Mouse (Mus musculus) midbrain, embryonic 15.5 days (tissue): Measurements from ENCODE around the gene Tcf25. TPM values are rescaled to one million over a fixed set of nuclear protein-coding genes. Genes with fewer than 3 reads are reported as not detected.

Source experiments
- ATAC-seq: fragments of 200-750 bp; cut with Nextera tagmentation; replicated peaks from 2 replicates; pipeline ENCODE4 v1.8.0; 2017; ENCODE audit warnings: moderate TSS enrichment
- H3K27ac ChIP-seq: fragments of 300-500 bp; sonication (generic); 2 replicates; pipeline ENCODE4 v1.5.1; 2015; ENCODE audit warnings: mild to moderate bottlenecking, inconsistent platforms
- H3K27me3 ChIP-seq: fragments of 300-500 bp; sonication (generic); replicated peaks from 2 replicates; pipeline ENCODE4 v1.6.1; 2015; ENCODE audit warnings: inconsistent platforms
- H3K36me3 ChIP-seq: fragments of 300-500 bp; sonication (generic); replicated peaks from 2 replicates; pipeline ENCODE4 v1.6.1; 2015; ENCODE audit warnings: inconsistent platforms
- H3K4me1 ChIP-seq: fragments of 300-500 bp; sonication (generic); 2 replicates; pipeline ENCODE4 v1.6.1; 2015; ENCODE audit warnings: inconsistent platforms
- H3K4me2 ChIP-seq: fragments of 300-500 bp; sonication (generic); 2 replicates; pipeline ENCODE4 v1.6.1; 2015; ENCODE audit warnings: inconsistent platforms, mild to moderate bottlenecking, moderate library complexity
- H3K4me3 ChIP-seq: fragments of 300-500 bp; sonication (generic); 2 replicates; pipeline ENCODE4 v1.5.1; 2015; ENCODE audit warnings: mild to moderate bottlenecking, inconsistent platforms
- H3K9ac ChIP-seq: fragments of 300-500 bp; sonication (generic); 2 replicates; pipeline ENCODE4 v1.6.1; 2015; ENCODE audit warnings: mild to moderate bottlenecking, inconsistent platforms
- H3K9me3 ChIP-seq: fragments of 300-500 bp; sonication (generic); 2 replicates; pipeline ENCODE4 v1.6.1; 2016; ENCODE audit warnings: inconsistent platforms
- WGBS: fragments of 180-500 bp; shearing (Covaris S2); methylation state at CpG from one replicate; pipeline ENCODE4 v1.1.7; 2015; ENCODE audit warnings: mixed read lengths; 5-methylcytosine and 5-hydroxymethylcytosine counted together
- polyA plus RNA-seq: library from polyadenylated mRNA; unstranded; fragments of >200 nt; fragmentation: Nextera tagmentation; extraction: Ambion mirVana; gene quantifications from 2 replicates; pipeline ENCODE4 v1.2.1, GENCODE M21; 2015

Gene Tcf25
- polyA plus RNA-seq, 1 experiment from 2014 or later = 324 TPM

GRCm38 (mm10) chr8:123340071-123340470, 33.5 kb upstream of the Tcf25 start:
- Histone ChIP-seq H3K4me1 (peaks cover 4% of the 10 kb centered on the region; the same call in 1 of the 2 replicates), H3K4me3 (no peak overlapping the region), H3K4me2 (no peak overlapping the region), H3K9me3 (no peaks in the 10 kb centered on the region), H3K27me3 (no peaks in the 10 kb centered on the region), H3K9ac (no peak overlapping the region), H3K27ac (no peak overlapping the region), H3K36me3 (0 out of 2 replicates have a peak, but pooled peaks cover 4% of the 10 kb centered on the region)
- 89% methylated on average over 4 of the region's 4 CpGs for WGBS
- no peak for ATAC-seq

- Histone ChIP-seq H3K9me3 (no peaks in the 10 kb centered on the region), H3K4me2 (no peak overlapping the region), H3K27ac (no peak overlapping the region), H3K4me1 (no peaks in the 10 kb centered on the region), H3K4me3 (no peak overlapping the region), H3K36me3 (0 out of 2 replicates have a peak, but pooled peaks cover 4% of the 10 kb centered on the region), H3K9ac (no peak overlapping the region), H3K27me3 (no peaks in the 10 kb centered on the region)
- ATAC-seq = no peak
- WGBS = 90% methylated on average over 27 of the region's 27 CpGs
Measured at GRCm38 (mm10) chr8:123341040-123342015, 32.2 kb upstream of the Tcf25 start.

- Histone ChIP-seq H3K9ac (no peak overlapping the region), H3K9me3 (no peaks in the 10 kb centered on the region), H3K36me3 (0 out of 2 replicates have a peak, but pooled peaks cover 4% of the 10 kb centered on the region), H3K4me2 (no peak overlapping the region), H3K27ac (no peak overlapping the region), H3K4me3 (no peak overlapping the region), H3K4me1 (no peaks in the 10 kb centered on the region), H3K27me3 (no peaks in the 10 kb centered on the region)
- ATAC-seq = no peak
- WGBS = 87% methylated on average over 8 of the region's 8 CpGs
Measured at GRCm38 (mm10) chr8:123342253-123342652, 31.3 kb upstream of the Tcf25 start.

- no peak overlapping the region for H3K27ac ChIP-seq
- H3K4me2 ChIP-seq = no peak overlapping the region
- no peaks in the 10 kb centered on the region for H3K27me3 ChIP-seq
- H3K9me3 ChIP-seq = no peaks in the 10 kb centered on the region
- H3K4me1 ChIP-seq = no peaks in the 10 kb centered on the region
- no peak overlapping the region for H3K9ac ChIP-seq
- 83% methylated on average over 7 of the region's 7 CpGs for WGBS
- no peak overlapping the region for H3K4me3 ChIP-seq
- no peak for ATAC-seq
- 0 out of 2 replicates have a peak, but pooled peaks cover 4% of the 10 kb centered on the region for H3K36me3 ChIP-seq
Measured at GRCm38 (mm10) chr8:123342911-123343310, 30.6 kb upstream of the Tcf25 start.

GRCm38 (mm10) chr8:123343422-123343821, 30.1 kb upstream of the Tcf25 start:
- Histone ChIP-seq H3K4me2 (no peak overlapping the region), H3K9me3 (no peaks in the 10 kb centered on the region), H3K36me3 (0 out of 2 replicates have a peak, but pooled peaks cover 4% of the 10 kb centered on the region), H3K4me3 (no peak overlapping the region), H3K27me3 (no peaks in the 10 kb centered on the region), H3K27ac (no peak overlapping the region), H3K9ac (no peak overlapping the region), H3K4me1 (no peaks in the 10 kb centered on the region)
- WGBS = 88% methylated on average over 12 of the region's 12 CpGs
- no peak for ATAC-seq

GRCm38 (mm10) chr8:123345135-123345534, 28.4 kb upstream of the Tcf25 start:
- no peak overlapping the region for H3K9ac ChIP-seq
- no peaks in the 10 kb centered on the region for H3K9me3 ChIP-seq
- no peak overlapping the region for H3K4me3 ChIP-seq

GRCm38 (mm10) chr8:123345856-123346255, 27.7 kb upstream of the Tcf25 start:
- ATAC-seq = no peak
- WGBS = 89% methylated on average over 6 of the region's 6 CpGs
- Histone ChIP-seq H3K4me1 (0 out of 2 replicates have a peak, but pooled peaks cover 4% of the 10 kb centered on the region), H3K27me3 (no peaks in the 10 kb centered on the region), H3K27ac (no peak overlapping the region), H3K9me3 (no peaks in the 10 kb centered on the region), H3K4me3 (no peak overlapping the region), H3K9ac (no peak overlapping the region), H3K4me2 (no peak overlapping the region), H3K36me3 (0 out of 2 replicates have a peak, but pooled peaks cover 4% of the 10 kb centered on the region)

More at GRCm38 (mm10) chr8:123345135-123345534, 28.4 kb upstream of the Tcf25 start:
- ATAC-seq = no peak
- Histone ChIP-seq H3K27ac (no peak overlapping the region), H3K36me3 (0 out of 2 replicates have a peak, but pooled peaks cover 6% of the 10 kb centered on the region), H3K4me1 (0 out of 2 replicates have a peak, but pooled peaks cover 4% of the 10 kb centered on the region), H3K4me2 (no peak overlapping the region), H3K27me3 (no peaks in the 10 kb centered on the region)
- 85% methylated on average over 8 of the region's 8 CpGs for WGBS

- H3K9ac ChIP-seq = no peak overlapping the region
- 0 out of 2 replicates have a peak, but pooled peaks cover 4% of the 10 kb centered on the region for H3K4me1 ChIP-seq
- ATAC-seq = no peak
- no peaks in the 10 kb centered on the region for H3K9me3 ChIP-seq
- no peak overlapping the region for H3K4me2 ChIP-seq
- H3K36me3 ChIP-seq = 0 out of 2 replicates have a peak, but pooled peaks cover 4% of the 10 kb centered on the region
- H3K4me3 ChIP-seq = no peak overlapping the region
- no peaks in the 10 kb centered on the region for H3K27me3 ChIP-seq
- H3K27ac ChIP-seq = no peak overlapping the region
- 89% methylated on average over 2 of the region's 2 CpGs for WGBS
Measured at GRCm38 (mm10) chr8:123347293-123347692, 26.3 kb upstream of the Tcf25 start.

GRCm38 (mm10) chr8:123348237-123348843, 25.2 kb upstream of the Tcf25 start:
- ATAC-seq = no peak
- no peaks in the 10 kb centered on the region for H3K27me3 ChIP-seq
- 0 out of 2 replicates have a peak, but pooled peaks cover 4% of the 10 kb centered on the region for H3K36me3 ChIP-seq
- no peak overlapping the region for H3K9ac ChIP-seq
- no peaks in the 10 kb centered on the region for H3K9me3 ChIP-seq
- H3K4me1 ChIP-seq = 0 out of 2 replicates have a peak, but pooled peaks cover 4% of the 10 kb centered on the region
- no peak overlapping the region for H3K4me3 ChIP-seq
- WGBS = 70% methylated on average over 9 of the region's 9 CpGs
- no peak overlapping the region for H3K4me2 ChIP-seq
- no peak overlapping the region for H3K27ac ChIP-seq

GRCm38 (mm10) chr8:123349073-123349472, 24.5 kb upstream of the Tcf25 start:
- ATAC-seq = no peak
- Histone ChIP-seq H3K9ac (no peak overlapping the region), H3K9me3 (no peaks in the 10 kb centered on the region), H3K36me3 (0 out of 2 replicates have a peak, but pooled peaks cover 4% of the 10 kb centered on the region), H3K27ac (no peak overlapping the region), H3K4me2 (no peak overlapping the region), H3K27me3 (no peaks in the 10 kb centered on the region), H3K4me3 (no peak overlapping the region), H3K4me1 (0 out of 2 replicates have a peak, but pooled peaks cover 4% of the 10 kb centered on the region)
- 80% methylated on average over 4 of the region's 4 CpGs for WGBS

- WGBS = 84% methylated on average over 12 of the region's 12 CpGs
Measured at GRCm38 (mm10) chr8:123352118-123352517, 21.4 kb upstream of the Tcf25 start.

GRCm38 (mm10) chr8:123352786-123353185, 20.8 kb upstream of the Tcf25 start:
- no peak for ATAC-seq
- Histone ChIP-seq H3K27ac (no peak overlapping the region), H3K4me1 (0 out of 2 replicates have a peak, but pooled peaks cover 4% of the 10 kb centered on the region), H3K4me2 (no peak overlapping the region), H3K9ac (no peak overlapping the region), H3K4me3 (no peak overlapping the region), H3K27me3 (no peaks in the 10 kb centered on the region), H3K36me3 (0 out of 2 replicates have a peak, but pooled peaks cover 7% of the 10 kb centered on the region), H3K9me3 (no peaks in the 10 kb centered on the region)
- 39% methylated on average over 13 of the region's 13 CpGs for WGBS

More at GRCm38 (mm10) chr8:123352118-123352517, 21.4 kb upstream of the Tcf25 start:
- Histone ChIP-seq H3K4me2 (no peak overlapping the region), H3K27me3 (no peaks in the 10 kb centered on the region), H3K27ac (no peak overlapping the region), H3K4me3 (no peak overlapping the region), H3K4me1 (0 out of 2 replicates have a peak, but pooled peaks cover 4% of the 10 kb centered on the region), H3K9me3 (no peaks in the 10 kb centered on the region), H3K9ac (no peak overlapping the region), H3K36me3 (0 out of 2 replicates have a peak, but pooled peaks cover 4% of the 10 kb centered on the region)
- ATAC-seq = no peak
